Mouse (Mus musculus) layer of hippocampus, postnatal 14 days (tissue): ENCODE measurements around the gene Syt14. TPM values are rescaled to one million over a fixed set of nuclear protein-coding genes. Genes with fewer than 3 reads are reported as not detected.

Source experiments
- DNase-seq, 2 experiments: peaks; one replicate each; pipeline ENCODE4 v3.0.0; 2021 to 2022; ENCODE audit warnings: low spot score in 2 of 2, mixed read lengths in 1 of 2
- total RNA-seq, 2 experiments: library from RNA; stranded (reverse); gene quantifications; 2 replicates each; pipeline ENCODE4 v1.2.3; 2021

Gene Syt14
- total RNA-seq, 2 experiments from 2014 or later: 20.5 to 22.4 TPM

- DNase-seq: no peak
Measured at GRCm38 (mm10) chr1:192994179-192994873, 41.2 kb downstream of the Syt14 start.

GRCm38 (mm10) chr1:192993491-192993890 lies 42.1 kb downstream of the Syt14 start:
- DNase-seq: no peak

GRCm38 (mm10) chr1:192987203-192987602 lies 48.4 kb downstream of the Syt14 start:
- DNase-seq: no peak

- DNase-seq: no peak
Measured at GRCm38 (mm10) chr1:192986481-192986880, 49.1 kb downstream of the Syt14 start.

GRCm38 (mm10) chr1:192984333-192984732 lies 51.2 kb downstream of the Syt14 start:
- no peak for DNase-seq

- no peak for DNase-seq
Measured at GRCm38 (mm10) chr1:192981658-192982057, 53.9 kb downstream of the Syt14 start.

GRCm38 (mm10) chr1:192981120-192981519 lies 54.5 kb downstream of the Syt14 start:
- DNase-seq: no peak

GRCm38 (mm10) chr1:192962323-192962722 lies 73.3 kb downstream of the Syt14 start:
- no peak for DNase-seq

- DNase-seq: no peak
Measured at GRCm38 (mm10) chr1:192947839-192948173, 87.8 kb downstream of the Syt14 start.

- no peak for DNase-seq
Measured at GRCm38 (mm10) chr1:192947170-192947838, 88.3 kb downstream of the Syt14 start.

- no peak for DNase-seq
Measured at GRCm38 (mm10) chr1:192939033-192939432, 96.5 kb downstream of the Syt14 start.

- peak; percentile 11 to 50 for DNase-seq
Measured at GRCm38 (mm10) chr1:192937956-192938355, 97.6 kb downstream of the Syt14 start.

GRCm38 (mm10) chr1:192931797-192932196 lies 103.8 kb downstream of the Syt14 start:
- DNase-seq: no peak

GRCm38 (mm10) chr1:192912101-192912728 lies 123.4 kb downstream of the Syt14 start:
- DNase-seq: no peak

- no peak for DNase-seq
Measured at GRCm38 (mm10) chr1:192901516-192901915, 134.1 kb downstream of the Syt14 start.

- DNase-seq: no peak
Measured at GRCm38 (mm10) chr1:192900913-192901312, 134.7 kb downstream of the Syt14 start.

GRCm38 (mm10) chr1:192898742-192899141 lies 136.8 kb downstream of the Syt14 start:
- no peak for DNase-seq

- DNase-seq: no peak
Measured at GRCm38 (mm10) chr1:192897218-192897617, 138.4 kb downstream of the Syt14 start.

GRCm38 (mm10) chr1:192896076-192896475 lies 139.5 kb downstream of the Syt14 start:
- no peak for DNase-seq

GRCm38 (mm10) chr1:192890716-192891115 lies 144.9 kb downstream of the Syt14 start:
- DNase-seq: no peak

- DNase-seq: no peak
Measured at GRCm38 (mm10) chr1:192882617-192883295, 152.8 kb downstream of the Syt14 start.

- no peak for DNase-seq
Measured at GRCm38 (mm10) chr1:192880130-192880529, 155.4 kb downstream of the Syt14 start.
